ENCODE assay signal across 8 mouse cellular contexts in genomic region chr4:154159002-154159401, GRCm38 (mm10). TPM values are rescaled to one million over a fixed set of nuclear protein-coding genes. Genes with fewer than 3 reads are reported as not detected.
DNase-seq lines count a peak whose midpoint lies in the region; ATAC-seq and TF ChIP-seq lines count a peak whose summit lies in the region.

No protein-coding gene starts in this region.

- TF ChIP-seq CTCF in kidney, adult 2 months (conservative IDR thresholded peaks at IDR 0.05; ENCODE audit: insufficient read depth, insufficient read length, low read depth, low read length), result peak; percentile 97
- TF ChIP-seq CTCF in spleen, adult 2 months (IDR thresholded peaks at IDR 0.05; ENCODE audit: extremely low read depth, insufficient read depth, insufficient read length, insufficient replicate concordance), result peak; percentile 90; the same call in 1 of the 2 replicates

- peak; percentile 57 to 68 for DNase-seq in urinary bladder, adult 18-20 months (ENCODE audit: low spot score in 2 of 2)
- DNase-seq in urinary bladder, adult 2 months (ENCODE audit: low spot score), result no peak
- peak; percentile 83 for DNase-seq in embryonic facial prominence, embryonic 10.5 days (ENCODE audit: low spot score)
- DNase-seq in kidney, adult 2 months, result peak; percentile 88
- peak; percentile 91 for DNase-seq in limb, embryonic 11.5 days (ENCODE audit: low spot score)
- DNase-seq in midbrain, embryonic 14.5 days, result peak; percentile 91
- DNase-seq in spleen, adult 2 months (ENCODE audit: low read depth in 1 of 2, low spot score in 2 of 2), result peak; percentile 66 to 85

- 25% methylated on average over 6 of the region's 6 CpGs for WGBS in embryonic facial prominence, embryonic 10.5 days
- 16% methylated on average over 6 of the region's 6 CpGs for WGBS in kidney, adult 2 months
- 18% methylated on average over 6 of the region's 6 CpGs for WGBS in limb, embryonic 11.5 days
- WGBS in midbrain, embryonic 14.5 days, result 18% methylated on average over 6 of the region's 6 CpGs
- WGBS in spleen, adult 2 months, result 26% methylated on average over 6 of the region's 6 CpGs

- no peaks in the 10 kb centered on the region for H3K9me3 ChIP-seq in embryonic facial prominence, embryonic 10.5 days
- H3K9me3 ChIP-seq in limb, embryonic 11.5 days (ENCODE audit: control insufficient read depth, low read length), result no peaks in the 10 kb centered on the region
- H3K9me3 ChIP-seq in midbrain, embryonic 14.5 days (ENCODE audit: control insufficient read depth, low read length), result no peaks in the 10 kb centered on the region

- peak overlapping the region; percentile 95; the same call in 1 of the 2 replicates for H3K4me3 ChIP-seq in embryonic facial prominence, embryonic 10.5 days
- H3K4me3 ChIP-seq in kidney, adult 2 months (ENCODE audit: insufficient read depth, low read depth, low read length), result no peak overlapping the region; the same call in 1 of the 2 replicates
- no peak overlapping the region for H3K4me3 ChIP-seq in limb, embryonic 11.5 days (ENCODE audit: low read depth, low read length)
- H3K4me3 ChIP-seq in midbrain, embryonic 14.5 days (replicated peaks; ENCODE audit: low read depth, low read length), result 0 out of 2 replicates have a peak overlapping the region, but pooled peaks have one; percentile 87
- H3K4me3 ChIP-seq in spleen, adult 2 months (ENCODE audit: extremely low read depth, insufficient read depth, insufficient read length), result no peak overlapping the region

- H3K4me2 ChIP-seq in limb, embryonic 11.5 days (ENCODE audit: low read depth, severe bottlenecking), result no peak overlapping the region
- H3K4me2 ChIP-seq in midbrain, embryonic 14.5 days (ENCODE audit: low read length), result peak overlapping the region; percentile 77

- H3K27ac ChIP-seq in embryonic facial prominence, embryonic 10.5 days (replicated peaks), result no peak overlapping the region
- no peak overlapping the region for H3K27ac ChIP-seq in kidney, adult 2 months (ENCODE audit: insufficient read depth, low read depth, low read length)
- H3K27ac ChIP-seq in limb, embryonic 11.5 days (replicated peaks; ENCODE audit: low read depth, low read length), result no peak overlapping the region
- no peak overlapping the region for H3K27ac ChIP-seq in midbrain, embryonic 14.5 days (replicated peaks; ENCODE audit: low read depth, low read length)
- H3K27ac ChIP-seq in spleen, adult 2 months (ENCODE audit: insufficient read depth, low read length), result no peak overlapping the region

- TF ChIP-seq POLR2A in kidney, adult 2 months (IDR thresholded peaks at IDR 0.05; ENCODE audit: low read depth, low read length), result no peak
- TF ChIP-seq POLR2A in spleen, adult 2 months (IDR thresholded peaks at IDR 0.05; ENCODE audit: low read depth, low read length), result no peak

- H3K9ac ChIP-seq in limb, embryonic 11.5 days (ENCODE audit: low read length), result no peak overlapping the region
- H3K9ac ChIP-seq in midbrain, embryonic 14.5 days (replicated peaks; ENCODE audit: low read length), result no peak overlapping the region

- ATAC-seq in granulocyte monocyte progenitor cell, adult 5-6 weeks (replicated peaks; ENCODE audit: poor library complexity, severe bottlenecking), result peak; percentile 57
- no peak; the same call in 1 of the 2 replicates for ATAC-seq in limb, embryonic 11.5 days (ENCODE audit: insufficient number of reproducible peaks, low FRiP score, low TSS enrichment, low read depth)
- no peak for ATAC-seq in midbrain, embryonic 14.5 days (ENCODE audit: low FRiP score, low TSS enrichment)

- no peaks in the 10 kb centered on the region for H3K27me3 ChIP-seq in embryonic facial prominence, embryonic 10.5 days (replicated peaks; ENCODE audit: low read depth, poor library complexity, severe bottlenecking)
- no peaks in the 10 kb centered on the region for H3K27me3 ChIP-seq in kidney, adult 2 months (replicated peaks; ENCODE audit: control insufficient read depth, insufficient read depth, low read length)
- no peaks in the 10 kb centered on the region for H3K27me3 ChIP-seq in limb, embryonic 11.5 days (ENCODE audit: control insufficient read depth, insufficient read depth, low read length)
- H3K27me3 ChIP-seq in midbrain, embryonic 14.5 days (ENCODE audit: control insufficient read depth, insufficient read depth, low read length), result no peaks in the 10 kb centered on the region
- no peaks in the 10 kb centered on the region for H3K27me3 ChIP-seq in spleen, adult 2 months (ENCODE audit: control insufficient read depth, insufficient read depth, low read length)

- peaks cover 31% of the 10 kb centered on the region for H3K4me1 ChIP-seq in embryonic facial prominence, embryonic 10.5 days
- H3K4me1 ChIP-seq in kidney, adult 2 months (ENCODE audit: control insufficient read depth, insufficient read depth, low read length), result peaks cover 6% of the 10 kb centered on the region; the same call in 1 of the 2 replicates
- H3K4me1 ChIP-seq in limb, embryonic 11.5 days (ENCODE audit: control insufficient read depth, insufficient read depth, low read length), result peaks cover 10% of the 10 kb centered on the region; the same call in 1 of the 2 replicates
- H3K4me1 ChIP-seq in midbrain, embryonic 14.5 days (ENCODE audit: control insufficient read depth, insufficient read depth, low read length), result peaks cover 17% of the 10 kb centered on the region
- H3K4me1 ChIP-seq in spleen, adult 2 months (ENCODE audit: control insufficient read depth, insufficient read depth, insufficient read length), result peaks cover 13% of the 10 kb centered on the region; the same call in 1 of the 2 replicates

- peaks cover 50% of the 10 kb centered on the region for H3K36me3 ChIP-seq in embryonic facial prominence, embryonic 10.5 days (replicated peaks)
- no peaks in the 10 kb centered on the region for H3K36me3 ChIP-seq in kidney, adult 2 months (ENCODE audit: control insufficient read depth, insufficient read depth, low read length)
- peaks cover 18% of the 10 kb centered on the region for H3K36me3 ChIP-seq in limb, embryonic 11.5 days (ENCODE audit: control insufficient read depth, insufficient read depth, low read length)
- peaks cover 49% of the 10 kb centered on the region for H3K36me3 ChIP-seq in midbrain, embryonic 14.5 days (ENCODE audit: control insufficient read depth, insufficient read depth, low read length)
- H3K36me3 ChIP-seq in spleen, adult 2 months (ENCODE audit: control insufficient read depth, insufficient read depth, low read length), result peaks cover 17% of the 10 kb centered on the region

RNA-seq across cellular contexts. Expression of gene Tprgl, which starts 1.5 kb away (rescaled TPM):
- polyA plus RNA-seq in urinary bladder, adult 2 months (2012; rRNA removed), result 164 and 166 TPM in 2 replicates
- polyA plus RNA-seq in embryonic facial prominence, embryonic 10.5 days (2016; fragmentation: Nextera tagmentation; extraction: Ambion mirVana), result 108 and 115 TPM in 2 replicates
- 44.9 and 52.5 TPM in 2 replicates for total RNA-seq in granulocyte monocyte progenitor cell, adult 5-6 weeks (2014; fragmentation: Nextera tagmentation)
- total RNA-seq in granulocyte monocyte progenitor cell, adult 5-6 weeks (2017), result 28.9 and 29.8 TPM in 2 replicates
- 173 and 177 TPM in 2 replicates for polyA plus RNA-seq in kidney, adult 2 months (2012; rRNA removed)
- 107 and 109 TPM in 2 replicates for polyA plus RNA-seq in limb, embryonic 11.5 days (2014; fragmentation: Nextera tagmentation; extraction: Ambion mirVana)
- polyA plus RNA-seq in midbrain, embryonic 14.5 days (2014; fragmentation: Nextera tagmentation; extraction: Ambion mirVana), result 203 and 208 TPM in 2 replicates
- 143 and 179 TPM in 2 replicates for polyA plus RNA-seq in spleen, adult 2 months (2012; rRNA removed)

RNA-seq across cellular contexts. Expression of gene Megf6, which starts 11.5 kb away (rescaled TPM):
- 7.6 and 11.1 TPM in 2 replicates for polyA plus RNA-seq in urinary bladder, adult 2 months (2012; rRNA removed)
- polyA plus RNA-seq in embryonic facial prominence, embryonic 10.5 days (2016; fragmentation: Nextera tagmentation; extraction: Ambion mirVana), result 37.9 and 38.7 TPM in 2 replicates
- not detected in 2 replicates for total RNA-seq in granulocyte monocyte progenitor cell, adult 5-6 weeks (2014; fragmentation: Nextera tagmentation)
- not detected in 2 replicates for total RNA-seq in granulocyte monocyte progenitor cell, adult 5-6 weeks (2017)
- polyA plus RNA-seq in kidney, adult 2 months (2012; rRNA removed), result 0.55 and 1.2 TPM in 2 replicates
- 30.3 and 37.3 TPM in 2 replicates for polyA plus RNA-seq in limb, embryonic 11.5 days (2014; fragmentation: Nextera tagmentation; extraction: Ambion mirVana)
- polyA plus RNA-seq in midbrain, embryonic 14.5 days (2014; fragmentation: Nextera tagmentation; extraction: Ambion mirVana), result 6.9 and 8.4 TPM in 2 replicates
- polyA plus RNA-seq in spleen, adult 2 months (2012; rRNA removed), result 6.8 and 7.4 TPM in 2 replicates

RNA-seq across cellular contexts. Expression of gene Wrap73, which starts 16.8 kb away (rescaled TPM):
- 12.1 and 13.2 TPM in 2 replicates for polyA plus RNA-seq in urinary bladder, adult 2 months (2012; rRNA removed)
- 45.5 and 50.1 TPM in 2 replicates for polyA plus RNA-seq in embryonic facial prominence, embryonic 10.5 days (2016; fragmentation: Nextera tagmentation; extraction: Ambion mirVana)
- 8.0 and 18.9 TPM in 2 replicates for total RNA-seq in granulocyte monocyte progenitor cell, adult 5-6 weeks (2014; fragmentation: Nextera tagmentation)
- total RNA-seq in granulocyte monocyte progenitor cell, adult 5-6 weeks (2017), result 8.6 and 24.1 TPM in 2 replicates
- polyA plus RNA-seq in kidney, adult 2 months (2012; rRNA removed), result 18.4 and 18.7 TPM in 2 replicates
- polyA plus RNA-seq in limb, embryonic 11.5 days (2014; fragmentation: Nextera tagmentation; extraction: Ambion mirVana), result 47.3 and 48.0 TPM in 2 replicates
- 43.2 and 45.6 TPM in 2 replicates for polyA plus RNA-seq in midbrain, embryonic 14.5 days (2014; fragmentation: Nextera tagmentation; extraction: Ambion mirVana)
- polyA plus RNA-seq in spleen, adult 2 months (2012; rRNA removed), result 24.7 and 31.7 TPM in 2 replicates

RNA-seq across cellular contexts. Expression of gene Trp73, which starts 19.0 kb away (rescaled TPM):
- 0.03 TPM in 1 of 2 replicates, not detected in the other for polyA plus RNA-seq in urinary bladder, adult 2 months (2012; rRNA removed)
- polyA plus RNA-seq in embryonic facial prominence, embryonic 10.5 days (2016; fragmentation: Nextera tagmentation; extraction: Ambion mirVana), result 0.59 and 0.97 TPM in 2 replicates
- total RNA-seq in granulocyte monocyte progenitor cell, adult 5-6 weeks (2014; fragmentation: Nextera tagmentation), result not detected in 2 replicates
- not detected in 2 replicates for total RNA-seq in granulocyte monocyte progenitor cell, adult 5-6 weeks (2017)
- 0.03 TPM in 2 replicates for polyA plus RNA-seq in kidney, adult 2 months (2012; rRNA removed)
- 0.71 and 0.75 TPM in 2 replicates for polyA plus RNA-seq in limb, embryonic 11.5 days (2014; fragmentation: Nextera tagmentation; extraction: Ambion mirVana)
- 0.20 and 0.59 TPM in 2 replicates for polyA plus RNA-seq in midbrain, embryonic 14.5 days (2014; fragmentation: Nextera tagmentation; extraction: Ambion mirVana)
- polyA plus RNA-seq in spleen, adult 2 months (2012; rRNA removed), result 0.25 and 0.34 TPM in 2 replicates

Comparison
In these comparisons a context has a peak if more than half of its experiments do, and no peak if none do; other contexts are left out.
1. H3K4me3 ChIP-seq: peak in embryonic facial prominence, embryonic 10.5 days (single experiment) and midbrain, embryonic 14.5 days (single experiment); none in kidney, adult 2 months (single experiment), limb, embryonic 11.5 days (single experiment) and spleen, adult 2 months (single experiment).